Mouse (Mus musculus): ENCODE measurements around the gene Pcbp2.
A peak's percentile ranks its signal among the peaks of the same experiment; 100 is the strongest.

DNA sequence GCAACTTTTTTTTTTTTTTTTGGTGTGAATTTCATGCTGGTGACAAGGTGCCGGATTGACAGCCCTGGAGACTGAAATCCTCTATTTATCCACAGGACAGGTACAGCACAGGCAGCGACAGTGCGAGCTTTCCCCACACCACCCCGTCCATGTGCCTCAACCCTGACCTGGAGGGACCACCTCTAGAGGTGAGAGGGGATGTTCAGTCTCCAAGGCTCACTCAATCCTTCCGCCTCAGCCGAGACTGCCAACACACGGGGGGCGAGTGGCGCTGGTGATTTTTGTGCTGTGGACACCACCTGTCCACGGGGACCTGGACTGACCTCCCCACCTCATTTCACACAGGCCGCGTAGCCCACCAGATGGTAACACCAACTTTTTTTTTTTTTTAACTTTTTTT is 15.5 kb downstream of the Pcbp2 start:
- TF ChIP-seq TCF12 (IDR thresholded peaks at IDR 0.05; ENCODE audit: insufficient read depth, poor library complexity, severe bottlenecking), result no peak
- no peak for TF ChIP-seq TCF3 (IDR thresholded peaks at IDR 0.05; ENCODE audit: insufficient read length, low read depth)
- no peak for TF ChIP-seq CEBPB (IDR thresholded peaks at IDR 0.05; ENCODE audit: insufficient read depth, poor library complexity, severe bottlenecking)
- TF ChIP-seq POLR2A (IDR thresholded peaks at IDR 0.05; ENCODE audit: insufficient read length, low read depth), result peak; percentile 37
- TF ChIP-seq POLR2AphosphoS2 (IDR thresholded peaks at IDR 0.05; ENCODE audit: insufficient read length, low read depth), result peak; percentile 64
